Mouse (Mus musculus): ENCODE measurements around the gene Tbx21.

- TF ChIP-seq CTCF (IDR thresholded peaks at IDR 0.05; ENCODE audit: control insufficient read depth, insufficient read depth, insufficient read length) (no peak), MAX (IDR thresholded peaks at IDR 0.05) (no peak), USF1 (IDR thresholded peaks at IDR 0.05; ENCODE audit: low read depth) (no peak)
Measured at GRCm38 (mm10) chr11:97133270-97133669, 18.1 kb upstream of the Tbx21 start.

Measured in C2C12 (cell line).